Mouse (Mus musculus) retina, adult 2 months (tissue): Measurements from ENCODE around the gene Kcp.

Source experiments
- DNase-seq: peaks from one replicate; pipeline ENCODE4 v3.0.0-alpha.2; 2012; ENCODE audit warnings: low read depth, low spot score

Kcp gene

DNA sequence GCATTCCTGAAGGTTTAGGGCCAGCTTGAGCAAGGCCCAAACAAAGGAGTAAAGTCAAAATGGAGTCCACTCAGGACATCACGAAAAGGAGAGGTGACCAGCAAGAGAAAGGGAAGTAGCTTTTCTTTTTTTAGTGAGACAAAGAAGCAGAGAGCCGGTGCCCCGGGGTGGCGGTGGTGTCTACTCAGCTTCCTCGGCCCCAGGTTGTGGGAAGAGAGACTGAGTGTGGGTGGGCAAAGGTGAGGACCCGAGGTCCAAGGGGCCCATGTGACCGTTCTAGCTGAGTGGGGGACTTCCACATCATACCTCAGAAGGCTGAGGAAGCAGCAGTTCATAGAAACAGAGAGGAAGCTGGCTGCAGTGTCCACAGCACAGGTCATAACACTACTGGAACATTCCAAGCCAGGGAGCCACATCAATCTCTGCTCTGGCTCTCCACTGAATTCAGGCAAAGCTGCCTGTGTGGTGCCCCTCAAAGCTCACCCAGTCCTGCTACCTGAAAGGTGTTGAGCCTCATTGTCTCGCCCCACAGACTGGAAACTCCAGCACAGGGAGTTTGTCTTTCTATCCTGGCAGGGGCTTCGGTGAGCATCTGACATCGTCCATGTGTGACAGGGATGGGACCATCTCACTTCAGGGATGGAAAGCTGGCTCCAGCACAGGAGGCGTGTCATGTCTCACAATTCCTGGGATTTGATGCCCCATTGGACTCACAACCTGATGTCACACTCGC, 15.7 kb upstream of the Kcp start:
- no peak for DNase-seq

- DNase-seq, result no peak
Observed at GRCm38 (mm10) chr6:29522626-29523300, 15.0 kb upstream of the Kcp start.

DNA sequence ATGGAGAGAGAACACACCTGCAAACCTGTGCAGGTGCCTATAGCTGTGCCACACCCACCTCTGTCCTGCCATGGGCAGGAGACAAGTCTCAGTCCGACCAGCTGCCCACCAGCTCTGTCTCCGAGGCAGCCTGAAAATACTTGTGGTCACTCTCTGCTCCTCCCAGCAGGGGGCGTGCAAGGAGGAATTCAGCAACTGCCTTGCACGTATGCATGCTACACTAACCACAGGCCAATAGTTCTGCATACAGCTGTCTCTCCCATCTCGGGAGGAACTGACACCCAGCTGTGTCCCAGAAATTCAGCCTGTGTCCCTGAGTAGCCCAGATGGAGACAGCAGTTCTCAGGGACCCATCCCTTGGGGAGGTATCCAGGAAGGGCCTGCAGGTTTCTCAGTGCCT, 9.4 kb upstream of the Kcp start:
- no peak for DNase-seq

DNA sequence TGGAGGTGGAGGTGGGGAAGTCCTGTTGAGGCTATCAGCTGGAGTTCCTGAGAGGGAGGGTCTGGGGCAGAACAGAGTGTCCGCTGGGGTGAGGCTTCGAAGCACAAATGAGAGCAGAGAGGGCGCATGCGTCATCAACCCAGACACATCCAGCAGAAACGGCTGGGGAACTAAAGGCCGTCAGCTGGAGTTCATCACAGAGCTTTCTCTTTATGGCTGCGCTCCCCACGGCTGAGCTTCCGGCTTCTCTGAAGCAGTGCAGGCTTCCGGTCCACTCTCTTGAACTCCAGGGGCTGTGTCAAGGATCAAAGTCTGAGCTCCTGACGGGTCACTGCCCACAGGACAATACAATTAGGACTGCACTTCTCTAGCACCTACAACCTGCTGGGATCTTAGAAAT, 5.5 kb upstream of the Kcp start:
- DNase-seq, result no peak

GRCm38 (mm10) chr6:29509086-29509485, 1.3 kb upstream of the Kcp start:
- DNase-seq, result no peak

DNA sequence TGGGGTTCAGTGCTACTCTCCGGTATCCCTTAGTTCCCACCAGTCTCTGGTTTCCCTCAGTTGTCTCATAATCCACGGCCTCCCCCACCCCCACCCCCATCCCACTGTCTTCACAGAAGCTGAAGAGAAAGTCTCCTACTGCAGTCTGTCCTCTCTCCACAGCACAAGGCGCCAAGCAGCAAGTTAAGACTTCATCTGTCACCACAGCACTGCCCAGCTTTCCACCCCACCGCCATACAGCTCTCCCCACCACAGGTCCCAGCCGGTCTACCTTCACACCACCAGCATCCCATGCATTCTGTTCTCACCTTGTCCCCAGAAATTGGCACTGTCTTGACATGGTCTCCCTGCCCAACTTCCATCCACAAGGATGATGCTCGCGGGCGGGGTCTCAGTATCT, 918 bp downstream of the Kcp start:
- DNase-seq, result no peak

GRCm38 (mm10) chr6:29505493-29505892, 2.3 kb downstream of the Kcp start:
- no peak for DNase-seq

GRCm38 (mm10) chr6:29501599-29501998, 6.2 kb downstream of the Kcp start:
- DNase-seq, result no peak

DNA sequence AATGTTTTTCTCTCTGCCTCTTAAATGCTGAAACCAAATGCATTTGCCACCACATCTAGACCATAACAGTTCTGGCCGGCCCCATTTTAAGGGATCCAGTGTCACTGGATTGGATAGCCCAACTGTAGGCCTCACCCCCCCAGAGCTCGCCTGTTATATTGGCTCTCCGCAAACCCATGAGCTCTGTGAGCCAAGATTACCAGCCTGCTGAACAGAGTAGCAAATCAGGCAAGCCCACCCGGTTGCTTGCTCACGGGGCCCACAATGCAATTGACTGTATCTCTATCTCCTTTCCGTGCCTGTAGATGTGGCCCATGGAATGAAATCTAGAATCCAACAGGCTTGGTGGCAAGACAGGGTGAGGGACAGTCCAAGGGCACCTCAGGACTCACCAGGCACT, 6.9 kb downstream of the Kcp start:
- no peak for DNase-seq

- no peak for DNase-seq
Observed at GRCm38 (mm10) chr6:29500177-29500576, 7.6 kb downstream of the Kcp start.

DNA sequence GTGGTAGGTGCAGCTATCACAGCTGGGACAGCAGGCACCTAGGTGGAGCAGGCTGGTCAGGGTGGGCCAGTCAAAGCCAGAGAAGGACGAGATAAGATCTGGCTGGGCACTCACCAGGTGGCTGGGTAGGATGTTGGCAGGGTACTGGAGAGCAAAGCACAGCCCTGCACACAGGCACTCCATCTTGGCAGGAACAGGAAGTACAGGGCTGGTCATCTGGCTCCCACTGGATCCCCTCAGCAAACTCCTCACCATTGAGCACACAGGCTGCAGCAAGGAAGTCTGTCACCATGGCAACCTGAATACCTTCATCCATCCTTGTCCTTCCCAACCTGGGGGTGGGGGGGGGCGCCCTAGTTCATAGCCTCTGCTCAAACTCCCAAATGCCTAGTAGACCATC, 10.0 kb downstream of the Kcp start:
- DNase-seq, result no peak

DNA sequence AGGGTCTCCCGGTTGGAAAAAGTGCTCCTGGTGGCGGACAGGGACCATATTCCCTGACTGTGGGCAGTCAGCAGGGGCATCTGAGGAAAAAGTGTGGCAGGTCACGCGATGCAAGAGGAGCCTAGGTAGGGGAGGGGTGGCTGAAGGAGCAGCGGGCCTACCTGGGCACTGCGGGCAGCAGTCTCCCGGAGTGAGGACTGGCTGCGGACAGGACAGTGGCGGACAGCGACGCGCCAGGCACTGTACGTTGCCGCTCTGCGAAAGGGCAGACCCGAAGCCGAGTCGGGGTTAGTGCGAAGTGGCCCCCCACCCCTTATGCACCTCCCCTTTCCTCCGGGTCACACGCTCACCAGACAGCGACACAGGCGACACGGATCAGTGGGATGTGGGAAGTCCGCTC, 11.5 kb downstream of the Kcp start:
- DNase-seq, result no peak

DNA sequence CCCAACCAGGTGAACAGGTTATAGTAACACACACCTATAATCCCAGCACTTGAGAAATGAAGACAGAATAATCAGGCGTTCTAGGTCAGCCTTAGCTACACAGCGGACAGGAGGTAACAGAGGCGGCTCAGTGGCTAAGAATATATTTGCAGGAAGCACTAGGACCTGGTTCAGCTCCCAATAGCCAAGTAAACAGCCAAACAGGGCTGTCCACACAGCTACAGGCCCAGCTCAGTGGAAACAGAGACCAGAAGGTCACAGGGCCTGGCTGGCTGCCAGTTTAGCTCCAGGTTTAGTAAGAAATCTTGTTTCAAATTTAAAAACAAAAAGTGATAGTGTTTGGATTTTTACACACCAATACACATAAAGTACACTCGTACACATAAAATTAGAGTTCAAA, 13.7 kb downstream of the Kcp start:
- no peak for DNase-seq

- no peak for DNase-seq
Observed at GRCm38 (mm10) chr6:29485951-29486350, 21.8 kb downstream of the Kcp start.

DNA sequence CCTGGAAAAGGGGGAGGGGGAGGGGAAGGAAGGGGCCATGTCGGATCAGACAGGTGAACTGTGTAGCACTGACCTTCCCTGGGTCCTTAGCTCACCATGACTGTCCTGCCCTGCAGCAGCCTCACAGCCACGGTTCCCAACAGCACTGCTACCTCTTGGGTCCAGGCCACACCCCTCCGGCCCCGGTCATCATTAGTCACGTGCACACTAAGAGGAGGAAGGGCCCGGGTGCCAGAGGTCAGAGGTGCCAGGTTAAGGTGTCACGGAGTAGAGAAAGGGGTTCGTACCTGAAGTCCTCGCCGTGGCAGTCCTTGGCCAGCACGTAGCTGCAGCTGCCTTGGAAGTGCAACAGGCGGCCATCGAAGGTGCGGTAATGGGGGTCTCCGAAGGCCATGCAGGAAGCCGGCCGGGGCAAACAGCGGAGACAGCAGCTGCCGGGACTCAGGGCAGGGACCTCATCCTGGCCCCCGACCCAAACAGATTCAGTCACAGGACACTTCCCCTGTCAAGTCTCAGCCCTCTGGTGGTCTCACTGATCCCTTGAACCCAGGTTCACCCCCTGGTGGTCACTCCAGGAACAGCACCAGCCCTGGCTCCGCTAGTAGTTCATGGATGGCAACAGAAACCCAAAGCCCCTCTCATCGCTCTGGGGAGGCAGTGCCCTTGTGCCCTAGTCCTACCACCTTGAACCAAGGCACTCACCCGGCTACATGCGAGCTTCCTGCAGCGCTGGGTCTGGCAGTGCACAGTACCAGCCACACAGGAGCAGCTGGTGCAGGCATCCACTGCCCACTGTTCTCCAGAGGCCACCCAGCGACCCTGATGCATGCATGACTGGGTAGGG, 22.8 kb downstream of the Kcp start:
- no peak for DNase-seq

DNA sequence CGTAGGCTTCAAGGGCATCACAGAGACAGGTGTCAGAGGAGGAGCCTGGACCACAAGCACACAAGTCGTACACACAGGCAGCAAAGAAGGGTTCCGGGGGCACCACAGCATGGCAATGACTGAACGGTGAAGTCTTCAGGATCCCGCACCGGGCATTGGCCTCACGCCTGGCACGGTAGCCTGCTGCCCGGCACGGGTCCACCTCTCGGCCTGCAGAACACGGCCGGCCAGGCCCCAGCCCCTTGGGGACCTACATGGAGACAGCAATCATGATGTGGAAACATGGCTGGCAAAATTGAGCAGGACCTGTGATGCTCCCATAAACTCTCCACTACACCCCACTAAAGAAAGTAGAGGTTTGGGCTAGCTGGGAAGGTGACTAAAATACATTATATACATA, 25.1 kb downstream of the Kcp start:
- DNase-seq, result no peak

DNA sequence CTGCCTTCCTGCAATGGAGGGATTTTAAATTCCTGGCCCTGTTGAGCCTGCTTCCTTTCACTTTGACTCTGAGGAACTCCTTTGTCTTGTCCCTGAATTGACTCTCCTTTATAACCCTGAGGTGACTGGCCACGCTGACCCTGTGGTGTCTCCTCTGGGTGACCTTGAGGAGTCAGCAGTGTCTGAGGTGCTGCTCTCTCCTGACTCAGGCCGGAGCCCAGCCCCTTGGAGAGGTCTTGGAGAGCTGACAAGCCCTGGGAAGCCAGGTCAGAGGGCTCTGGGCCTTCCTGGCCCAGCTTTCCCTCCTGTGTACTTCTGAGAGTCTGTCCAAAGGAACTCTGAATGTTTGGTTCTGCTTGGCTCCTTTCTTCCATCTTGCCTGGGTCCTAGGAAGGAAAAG, 33.0 kb downstream of the Kcp start:
- no peak for DNase-seq

DNA sequence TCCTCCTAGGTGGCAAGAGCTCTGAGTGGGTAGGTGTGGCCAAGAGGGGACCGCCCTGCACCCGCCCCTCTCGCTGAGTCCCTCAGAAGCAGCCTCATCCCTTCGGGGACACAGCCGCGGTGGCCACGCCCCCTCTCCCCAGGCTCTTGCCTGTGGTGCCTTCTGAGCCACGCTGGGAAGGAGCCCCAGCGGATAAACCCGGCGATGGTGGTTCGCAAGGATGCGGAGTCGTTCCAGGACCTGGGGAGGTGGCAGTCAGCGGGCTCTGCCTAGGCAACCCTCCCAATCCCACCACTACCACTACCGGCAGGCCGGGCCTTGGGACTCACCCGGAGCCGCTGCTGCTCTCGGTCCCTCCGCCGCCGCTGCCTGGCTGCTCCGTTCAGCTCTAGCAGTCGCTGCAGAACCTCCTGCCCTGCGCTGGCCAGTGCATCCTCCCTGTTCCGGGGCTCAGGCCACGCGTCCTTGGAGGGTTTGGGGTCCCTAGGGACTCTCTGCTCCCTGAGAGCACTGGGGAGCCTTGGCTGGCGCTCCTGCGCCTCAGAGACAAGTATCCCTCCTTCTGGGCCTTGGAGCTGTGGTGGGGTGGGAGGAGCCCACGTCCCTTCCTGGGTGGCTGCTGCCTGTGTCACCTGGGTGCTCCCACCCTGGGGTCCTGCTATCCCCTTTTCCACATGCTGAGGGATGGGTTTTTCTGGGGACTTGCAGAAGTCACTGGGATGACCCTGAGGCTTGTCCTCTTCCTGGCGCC, 33.6 kb downstream of the Kcp start:
- DNase-seq, result no peak

DNA sequence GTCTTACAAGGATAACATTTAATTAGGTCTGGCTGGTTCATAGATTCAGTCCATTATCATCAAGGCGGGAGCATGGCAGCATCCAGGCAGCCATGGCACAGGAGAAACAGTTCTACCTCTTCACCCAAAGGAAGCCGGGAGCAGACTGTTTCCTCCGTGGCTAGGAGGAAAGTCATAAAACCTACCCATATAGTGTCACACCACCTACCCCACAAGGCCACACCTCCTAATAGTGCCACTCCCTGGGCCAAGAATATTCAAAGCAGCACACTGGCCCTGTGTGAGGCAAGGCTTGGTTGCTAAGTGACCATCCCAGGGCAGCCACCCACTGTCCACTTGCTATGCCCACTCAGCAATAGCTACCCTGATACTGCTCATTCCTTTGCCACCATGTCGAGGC, 36.6 kb downstream of the Kcp start, which contains the start of gene Atp6v1fnb:
Gene Atp6v1fnb (plus strand): TSS at position 301 of the 400 bp plus-strand sequence.
- no peak for DNase-seq

DNA sequence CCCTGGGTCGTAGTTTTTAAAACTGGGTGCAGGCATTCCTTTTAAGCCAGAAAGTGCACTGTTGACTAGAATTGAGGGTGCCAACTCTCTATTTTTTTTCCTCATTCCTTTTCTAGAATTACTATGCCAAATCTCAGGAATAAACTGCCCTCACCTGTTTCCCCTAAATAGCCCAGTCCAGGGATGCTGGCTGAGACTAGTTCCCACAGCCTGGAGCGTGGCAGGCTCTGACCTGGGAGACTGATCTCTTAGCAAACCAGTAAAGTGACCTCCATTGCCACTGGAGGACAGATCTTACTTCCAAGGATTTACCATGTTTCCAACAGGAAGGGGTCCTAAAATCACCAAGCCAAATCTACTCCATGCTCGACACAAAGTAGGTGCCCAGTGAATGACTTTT, 38.9 kb downstream of the Kcp start:
- DNase-seq, result no peak

- DNase-seq, result peak; percentile 94
Observed at GRCm38 (mm10) chr6:29467583-29468354, 40.0 kb downstream of the Kcp start, which contains the start of gene Atp6v1f. TSS of gene Atp6v1f (plus strand) at chr6:29467718.
